Mouse (Mus musculus): ENCODE results near the gene Mid1. TPM values are rescaled to one million over a fixed set of nuclear protein-coding genes. Genes with fewer than 3 reads are reported as not detected.
A peak's percentile ranks its signal among the peaks of the same experiment; 100 is the strongest.
"Not testable (repeated sequence)": the region's sequence is repeated elsewhere in the genome, so short reads cannot be mapped to it uniquely, and the experiment has no call there.

The Mid1 gene
- polyA plus RNA-seq, 1 experiment from 2014 or later, result 11.9 TPM

DNA sequence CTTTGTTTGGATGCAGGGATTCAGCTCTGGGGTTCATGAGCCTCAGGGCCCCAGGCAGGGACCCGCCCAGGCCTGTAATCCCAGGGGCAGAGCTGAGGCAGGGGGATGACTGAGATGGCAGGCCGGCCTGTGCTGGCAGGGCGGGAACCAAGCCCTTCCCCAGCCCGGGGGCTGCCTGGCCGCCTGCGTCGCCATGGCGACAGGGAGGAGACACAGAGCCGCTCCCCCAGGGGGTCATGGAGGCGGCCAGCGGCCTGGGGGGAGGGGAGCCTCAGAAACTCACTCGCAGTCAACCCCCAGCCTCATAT, 316.3 kb downstream of the Mid1 start:
- not testable (repeated sequence) for H3K4me2 ChIP-seq (replicated peaks); H3K27me3 ChIP-seq; ATAC-seq (ENCODE audit: low FRiP score); H3K9ac ChIP-seq; H3K27ac ChIP-seq; H3K9me3 ChIP-seq (replicated peaks); H3K36me3 ChIP-seq; H3K4me3 ChIP-seq; H3K4me1 ChIP-seq
- 35% methylated on average over 5 of the region's 12 CpGs for WGBS

DNA sequence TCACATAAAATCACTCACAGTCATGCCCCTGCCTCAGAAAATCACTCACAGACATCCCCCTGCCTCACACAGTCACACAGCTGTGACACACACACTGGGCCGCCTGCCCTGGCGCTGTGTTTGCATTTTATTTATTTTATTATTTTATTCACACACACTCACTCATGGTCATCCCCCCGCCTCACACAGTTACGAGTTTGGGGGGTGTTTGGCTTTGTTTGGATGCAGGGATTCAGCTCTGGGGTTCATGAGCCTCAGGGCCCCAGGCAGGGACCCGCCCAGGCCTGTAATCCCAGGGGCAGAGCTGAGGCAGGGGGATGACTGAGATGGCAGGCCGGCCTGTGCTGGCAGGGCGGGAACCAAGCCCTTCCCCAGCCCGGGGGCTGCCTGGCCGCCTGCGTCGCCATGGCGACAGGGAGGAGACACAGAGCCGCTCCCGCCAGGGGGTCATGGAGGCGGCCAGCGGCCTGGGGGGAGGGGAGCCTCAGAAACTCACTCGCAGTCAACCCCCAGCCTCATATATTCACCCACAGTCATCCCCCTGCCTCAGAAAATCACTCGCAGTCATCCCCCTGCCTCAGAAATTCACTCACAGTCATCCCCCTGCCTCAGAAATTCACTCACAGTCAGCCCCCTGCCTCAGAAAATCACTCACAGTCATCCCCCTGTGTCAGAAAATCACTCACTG, 317.7 kb downstream of the Mid1 start:
- not testable (repeated sequence) for H3K27me3 ChIP-seq; H3K4me3 ChIP-seq; H3K4me1 ChIP-seq; H3K4me2 ChIP-seq (replicated peaks); H3K9ac ChIP-seq; H3K36me3 ChIP-seq; H3K27ac ChIP-seq
- peaks cover 17% of the 10 kb centered on the region for H3K9me3 ChIP-seq (replicated peaks)
- 40% methylated on average over 10 of the region's 18 CpGs for WGBS
- ATAC-seq (ENCODE audit: low FRiP score), result peak; percentile 73

DNA sequence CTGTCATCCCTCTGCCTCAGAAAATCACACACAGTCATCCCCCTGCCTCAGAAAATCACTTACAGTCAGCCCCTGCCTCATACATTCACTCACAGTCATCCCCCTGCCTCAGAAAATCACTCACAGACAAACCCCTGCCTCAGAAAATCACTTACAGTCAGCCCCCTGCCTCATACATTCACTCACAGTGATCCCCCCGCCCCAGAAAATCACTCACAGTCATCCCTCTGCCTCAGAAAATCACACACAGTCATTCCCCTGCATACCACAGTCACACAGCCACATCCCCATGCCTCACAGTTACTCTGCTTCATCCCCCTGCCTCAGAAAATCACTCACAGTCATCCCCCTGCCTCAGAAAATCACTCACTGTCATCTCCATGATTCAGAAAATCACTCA, 318.5 kb downstream of the Mid1 start:
- H3K9me3 ChIP-seq (replicated peaks), result peaks cover 26% of the 10 kb centered on the region
- H3K4me2 ChIP-seq (replicated peaks); H3K4me3 ChIP-seq; H3K4me1 ChIP-seq; H3K27ac ChIP-seq; H3K9ac ChIP-seq; ATAC-seq (ENCODE audit: low FRiP score); H3K27me3 ChIP-seq; H3K36me3 ChIP-seq: not testable (repeated sequence)
- 29% methylated on average over 1 of the region's 1 CpGs for WGBS

DNA sequence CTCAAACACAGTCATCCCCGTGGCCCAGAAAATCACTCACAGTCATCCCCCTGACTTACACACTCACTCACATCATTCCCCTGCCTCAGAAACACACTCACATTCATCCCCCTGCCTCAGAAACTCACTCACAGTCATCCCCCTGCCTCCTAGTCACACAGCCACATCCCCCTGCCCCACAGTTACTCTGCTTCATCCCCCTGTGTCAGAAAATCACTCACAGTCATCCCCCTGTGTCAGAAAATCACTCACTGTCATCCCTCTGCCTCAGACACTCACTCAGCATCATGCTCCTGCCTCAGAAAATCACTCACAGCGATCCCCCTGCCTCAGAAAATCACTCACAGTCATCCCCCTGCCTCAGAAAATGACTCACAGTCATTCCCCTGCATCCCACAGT, 319.2 kb downstream of the Mid1 start:
- H3K36me3 ChIP-seq; H3K4me1 ChIP-seq; H3K9ac ChIP-seq; H3K27ac ChIP-seq; H3K4me2 ChIP-seq (replicated peaks); ATAC-seq (ENCODE audit: low FRiP score); H3K4me3 ChIP-seq; H3K27me3 ChIP-seq: not testable (repeated sequence)
- WGBS, result 51% methylated on average over 2 of the region's 2 CpGs
- peaks cover 28% of the 10 kb centered on the region for H3K9me3 ChIP-seq (replicated peaks)

DNA sequence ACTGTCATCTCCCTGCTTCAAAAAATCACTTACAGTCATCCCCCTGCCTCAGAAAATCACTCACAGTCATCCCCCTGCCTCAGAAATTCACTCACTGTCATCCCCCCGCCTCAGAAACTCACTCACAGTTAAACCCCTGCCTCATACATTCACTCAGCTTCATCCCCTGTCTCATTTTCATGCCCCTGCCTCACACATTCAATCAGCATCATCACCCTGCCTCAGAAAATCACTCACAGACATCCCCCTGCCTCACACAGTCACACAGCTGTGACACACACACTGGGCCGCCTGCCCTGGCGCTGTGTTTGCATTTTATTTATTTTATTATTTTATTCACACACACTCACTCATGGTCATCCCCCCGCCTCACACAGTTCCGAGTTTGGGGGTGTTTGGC, 319.8 kb downstream of the Mid1 start:
- ATAC-seq (ENCODE audit: low FRiP score); H3K36me3 ChIP-seq; H3K4me3 ChIP-seq; H3K4me1 ChIP-seq; H3K27ac ChIP-seq; H3K27me3 ChIP-seq; H3K9ac ChIP-seq; H3K4me2 ChIP-seq (replicated peaks): not testable (repeated sequence)
- peaks cover 33% of the 10 kb centered on the region for H3K9me3 ChIP-seq (replicated peaks)
- WGBS, result 30% methylated on average over 5 of the region's 5 CpGs

DNA sequence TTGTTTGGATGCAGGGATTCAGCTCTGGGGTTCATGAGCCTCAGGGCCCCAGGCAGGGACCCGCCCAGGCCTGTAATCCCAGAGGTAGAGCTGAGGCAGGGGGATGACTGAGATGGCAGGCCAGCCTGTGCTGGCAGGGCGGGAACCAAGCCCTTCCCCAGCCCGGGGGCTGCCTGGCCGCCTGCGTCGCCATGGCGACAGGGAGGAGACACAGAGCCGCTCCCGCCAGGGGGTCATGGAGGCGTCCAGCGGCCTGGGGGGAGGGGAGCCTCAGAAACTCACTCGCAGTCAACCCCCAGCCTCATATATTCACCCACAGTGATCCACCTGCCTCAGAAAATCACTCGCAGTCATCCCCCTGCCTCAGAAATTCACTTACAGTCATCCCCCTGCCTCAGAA, 320.2 kb downstream of the Mid1 start:
- ATAC-seq (ENCODE audit: low FRiP score); H3K4me2 ChIP-seq (replicated peaks); H3K27ac ChIP-seq; H3K36me3 ChIP-seq; H3K27me3 ChIP-seq; H3K4me1 ChIP-seq; H3K4me3 ChIP-seq; H3K9ac ChIP-seq: not testable (repeated sequence)
- H3K9me3 ChIP-seq (replicated peaks), result peaks cover 35% of the 10 kb centered on the region
- WGBS, result 19% methylated on average over 13 of the region's 13 CpGs

DNA sequence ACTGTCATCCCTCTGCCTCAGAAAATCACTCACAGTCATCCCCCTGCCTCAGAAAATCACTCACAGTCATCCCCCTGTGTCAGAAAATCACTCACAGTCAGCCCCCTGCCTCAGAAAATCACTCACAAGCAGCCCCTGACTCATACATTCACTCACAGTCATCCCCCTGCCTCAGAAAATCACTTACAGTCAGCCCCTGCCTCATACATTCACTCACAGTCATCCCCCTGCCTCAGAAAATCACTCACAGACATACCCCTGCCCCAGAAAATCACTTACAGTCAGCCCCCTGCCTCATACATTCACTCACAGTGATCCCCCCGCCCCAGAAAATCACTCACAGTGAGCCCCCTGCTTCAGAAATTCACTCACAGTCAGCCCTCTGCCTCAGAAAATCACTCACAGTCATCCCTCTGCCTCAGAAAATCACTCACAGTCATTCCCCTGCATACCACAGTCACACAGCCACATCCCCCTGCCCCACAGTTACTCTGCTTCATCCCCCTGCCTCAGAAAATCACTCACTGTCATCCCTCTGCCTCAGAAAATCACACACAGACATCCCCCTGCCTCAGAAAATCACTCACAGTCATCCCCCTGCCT, 320.8 kb downstream of the Mid1 start:
- H3K4me2 ChIP-seq (replicated peaks); H3K4me3 ChIP-seq; H3K9ac ChIP-seq; H3K4me1 ChIP-seq; H3K36me3 ChIP-seq; H3K27ac ChIP-seq; ATAC-seq (ENCODE audit: low FRiP score); H3K27me3 ChIP-seq: not testable (repeated sequence)
- WGBS, result 25% methylated on average over 1 of the region's 1 CpGs
- H3K9me3 ChIP-seq (replicated peaks), result peaks cover 38% of the 10 kb centered on the region

DNA sequence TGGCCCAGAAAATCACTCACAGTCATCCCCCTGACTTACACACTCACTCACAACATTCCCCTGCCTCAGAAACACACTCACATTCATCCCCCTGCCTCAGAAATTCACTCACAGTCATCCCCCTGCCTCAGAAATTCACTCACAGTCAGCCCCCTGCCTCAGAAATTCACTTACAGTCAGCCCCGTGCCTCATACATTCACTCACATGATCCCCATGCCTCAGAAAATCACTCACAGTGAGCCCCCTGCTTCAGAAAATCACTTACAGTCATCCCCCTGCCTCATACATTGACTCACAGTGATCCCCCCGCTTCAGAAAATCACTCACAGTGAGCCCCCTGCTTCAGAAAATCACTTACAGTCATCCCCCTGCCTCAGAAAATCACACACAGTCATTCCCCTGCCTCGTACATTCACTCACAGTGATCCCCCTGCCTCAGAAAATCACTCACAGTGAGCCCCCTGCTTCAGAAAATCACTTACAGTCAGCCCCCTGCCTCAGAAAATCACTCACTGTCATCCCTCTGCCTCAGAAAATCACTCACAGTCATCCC, 321.8 kb downstream of the Mid1 start:
- not testable (repeated sequence) for H3K4me1 ChIP-seq; H3K27ac ChIP-seq; H3K4me3 ChIP-seq; H3K9ac ChIP-seq; ATAC-seq (ENCODE audit: low FRiP score); H3K4me2 ChIP-seq (replicated peaks); H3K27me3 ChIP-seq; H3K36me3 ChIP-seq
- 46% methylated on average over 3 of the region's 3 CpGs for WGBS
- peaks cover 44% of the 10 kb centered on the region for H3K9me3 ChIP-seq (replicated peaks)

DNA sequence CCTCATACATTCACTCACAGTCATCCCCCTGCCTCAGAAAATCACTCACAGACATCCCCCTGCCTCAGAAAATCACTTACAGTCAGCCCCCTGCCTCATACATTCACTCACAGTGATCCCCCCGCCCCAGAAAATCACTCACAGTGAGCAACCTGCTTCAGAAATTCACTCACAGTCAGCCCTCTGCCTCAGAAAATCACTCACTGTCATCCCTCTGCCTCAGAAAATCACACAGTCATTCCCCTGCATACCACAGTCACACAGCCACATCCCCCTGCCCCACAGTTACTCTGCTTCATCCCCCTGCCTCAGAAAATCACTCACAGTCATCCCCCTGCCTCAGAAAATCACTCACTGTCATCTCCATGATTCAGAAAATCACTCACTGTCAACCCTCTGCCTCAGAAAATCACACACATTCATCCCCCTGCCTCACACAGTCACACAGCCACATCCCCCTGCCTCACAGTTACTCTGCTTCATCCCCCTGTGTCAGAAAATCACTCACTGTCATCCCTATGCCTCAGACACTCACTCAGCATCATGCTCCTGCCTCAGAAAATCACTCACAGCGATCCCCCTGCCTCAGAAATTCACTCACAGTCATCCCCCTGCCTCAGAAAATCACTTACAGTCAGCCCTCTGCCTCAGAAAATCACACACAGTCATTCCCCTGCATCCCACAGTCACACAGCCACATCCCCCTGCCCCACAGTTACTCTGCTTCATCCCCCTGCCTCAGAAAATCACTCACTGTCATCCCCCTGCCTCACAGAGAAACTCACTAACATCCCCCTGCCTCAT, 322.6 kb downstream of the Mid1 start:
- 40% methylated on average over 2 of the region's 2 CpGs for WGBS
- ATAC-seq (ENCODE audit: low FRiP score); H3K4me3 ChIP-seq; H3K4me2 ChIP-seq (replicated peaks); H3K27ac ChIP-seq; H3K9ac ChIP-seq; H3K36me3 ChIP-seq; H3K27me3 ChIP-seq; H3K4me1 ChIP-seq: not testable (repeated sequence)
- H3K9me3 ChIP-seq (replicated peaks), result peaks cover 44% of the 10 kb centered on the region

DNA sequence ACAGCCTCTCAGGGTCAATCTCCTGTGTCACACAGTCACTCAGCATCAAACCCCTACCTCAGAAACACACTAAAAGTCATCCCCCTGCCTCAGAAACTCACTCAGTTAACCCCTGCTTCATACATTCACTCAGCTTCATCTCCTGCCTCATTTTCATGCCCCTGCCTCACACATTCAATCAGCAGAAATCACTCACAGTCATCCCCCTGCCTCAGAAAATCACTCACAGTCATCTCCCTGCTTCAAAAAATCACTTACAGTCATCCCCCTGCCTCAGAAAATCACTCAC, 323.1 kb downstream of the Mid1 start:
- peaks cover 44% of the 10 kb centered on the region for H3K9me3 ChIP-seq (replicated peaks)
- H3K9ac ChIP-seq; H3K36me3 ChIP-seq; H3K27me3 ChIP-seq; H3K4me1 ChIP-seq; H3K4me2 ChIP-seq (replicated peaks); H3K4me3 ChIP-seq; H3K27ac ChIP-seq; ATAC-seq (ENCODE audit: low FRiP score): not testable (repeated sequence)

DNA sequence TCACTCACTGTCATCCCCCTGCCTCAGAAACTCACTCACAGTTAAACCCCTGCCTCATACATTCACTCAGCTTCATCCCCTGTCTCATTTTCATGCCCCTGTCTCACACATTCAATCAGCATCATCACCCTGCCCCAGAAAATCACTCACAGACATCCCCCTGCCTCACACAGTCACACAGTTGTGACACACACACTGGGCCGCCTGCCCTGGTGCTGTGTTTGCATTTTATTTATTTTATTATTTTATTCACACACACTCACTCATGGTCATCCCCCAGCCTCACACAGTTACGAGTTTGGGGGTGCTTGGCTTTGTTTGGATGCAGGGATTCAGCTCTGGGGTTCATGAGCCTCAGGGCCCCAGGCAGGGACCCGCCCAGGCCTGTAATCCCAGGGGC, 323.6 kb downstream of the Mid1 start:
- not testable (repeated sequence) for H3K4me3 ChIP-seq; H3K4me1 ChIP-seq; ATAC-seq (ENCODE audit: low FRiP score); H3K4me2 ChIP-seq (replicated peaks); H3K9ac ChIP-seq; H3K36me3 ChIP-seq; H3K27me3 ChIP-seq
- Histone ChIP-seq H3K9me3 (replicated peaks) (peaks cover 44% of the 10 kb centered on the region), H3K27ac (peak overlapping the region; percentile 31)
- 43% methylated on average over 3 of the region's 3 CpGs for WGBS

DNA sequence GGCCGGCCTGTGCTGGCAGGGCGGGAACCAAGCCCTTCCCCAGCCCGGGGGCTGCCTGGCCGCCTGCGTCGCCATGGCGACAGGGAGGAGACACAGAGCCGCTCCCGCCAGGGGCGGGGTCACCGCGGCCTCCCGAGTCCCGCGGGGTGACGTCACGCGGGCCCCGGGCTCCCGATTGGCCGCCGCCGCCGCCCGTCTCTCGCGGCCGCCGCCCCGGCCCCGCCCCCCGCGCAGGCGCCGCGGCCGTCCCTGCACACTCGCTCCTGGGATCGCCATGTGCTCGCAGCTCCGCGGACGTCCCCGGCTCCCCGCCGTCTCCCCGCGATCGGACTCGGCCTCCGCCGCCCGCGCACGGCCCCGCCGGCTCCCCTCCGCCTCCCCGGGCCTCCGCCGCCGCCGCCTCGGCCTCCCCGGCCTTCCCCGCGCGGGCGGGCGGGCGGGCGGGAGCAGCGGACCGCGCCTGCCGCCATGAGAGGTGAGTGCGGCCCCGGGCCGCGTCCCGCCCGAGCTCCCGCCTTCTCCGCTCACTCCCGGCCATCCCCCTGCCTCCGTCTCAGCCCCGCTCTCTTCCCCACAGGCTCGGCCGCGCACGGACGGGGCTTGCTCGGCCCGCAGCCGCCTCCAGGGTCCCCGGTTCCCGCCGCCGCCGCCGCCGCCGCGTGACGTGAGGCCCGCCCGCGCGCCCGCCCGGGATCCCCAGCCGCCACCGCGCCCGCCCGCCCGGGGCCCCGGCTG, 324.2 kb downstream of the Mid1 start, which contains the start of gene Gm21887:
TSS of gene Gm21887 (plus strand) at position 644 of the 735 bp plus-strand sequence.
- 73% methylated on average over 117 of the region's 118 CpGs for WGBS
- H3K4me1 ChIP-seq; H3K27me3 ChIP-seq; H3K36me3 ChIP-seq; H3K4me2 ChIP-seq (replicated peaks): not testable (repeated sequence)
- Histone ChIP-seq H3K9me3 (replicated peaks) (peaks cover 41% of the 10 kb centered on the region), H3K9ac (peak within 1 kb of the TSS; percentile 74), H3K27ac (peak within 1 kb of the TSS; percentile 66), H3K4me3 (peak within 1 kb of the TSS; percentile 48)
- ATAC-seq (ENCODE audit: low FRiP score), result peak; percentile 89

All from hindbrain, embryonic 12.5 days (tissue).